Mouse (Mus musculus) left cerebral cortex, adult 2 months (tissue): ENCODE measurements around the gene Ino80b. TPM values are rescaled to one million over a fixed set of nuclear protein-coding genes. Genes with fewer than 3 reads are reported as not detected.
A peak's percentile ranks its signal among the peaks of the same experiment; 100 is the strongest.

Experiments used
- DNase-seq, 2 experiments: peaks; one replicate each; pipeline ENCODE4 v3.0.0; 2021 to 2022; ENCODE audit warnings: low spot score in 2 of 2, mixed read lengths in 1 of 2; ENCODE audit errors: extremely low spot score in 1 of 2
- H3K27ac ChIP-seq: fragments of 200-600 bp; 2 replicates; pipeline ENCODE4 v1.8.1; 2022
- H3K4me3 ChIP-seq: fragments of 200-600 bp; 2 replicates; pipeline ENCODE4 v1.8.1; 2022
- CTCF ChIP-seq: fragments of 200-600 bp; IDR thresholded peaks from 2 replicates; pipeline ENCODE4 v1.8.1; 2022; ENCODE audit warnings: antibody characterized with exemption, mild to moderate bottlenecking, moderate library complexity
- intact Hi-C: fragments of 180-260 bp; cut with DNase I; formaldehyde crosslinking; loops from one replicate; pipeline ENCODE4 v1.15.1; 2025
- total RNA-seq, 2 experiments: library from RNA; stranded (reverse); gene quantifications; 2 replicates each; pipeline ENCODE4 v1.2.3; 2021

The Ino80b gene
- total RNA-seq, 2 experiments from 2014 or later: 19.9 to 22.2 TPM

DNA sequence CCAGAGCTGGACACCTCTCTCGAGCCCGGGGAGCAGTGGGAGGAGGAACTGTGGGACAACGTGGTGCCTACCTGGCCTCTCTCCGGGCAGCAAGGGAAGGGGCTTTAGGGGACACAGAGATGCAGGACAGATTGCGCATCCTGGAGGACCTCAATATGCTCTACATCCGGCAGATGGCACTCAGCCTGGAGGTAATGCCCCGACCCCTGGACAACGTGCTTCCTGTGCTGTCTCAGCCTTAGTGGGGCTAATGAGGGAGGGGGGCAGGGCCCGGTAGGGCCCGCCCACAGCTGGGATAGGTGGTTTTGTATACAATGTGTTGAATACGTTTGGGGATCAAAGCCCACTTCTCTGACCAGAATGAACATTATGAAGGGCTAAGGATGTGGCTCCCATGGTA lies 12.8 kb upstream of the Ino80b start:
- Histone ChIP-seq H3K4me3 (peak overlapping the region; percentile 45), H3K27ac (peak overlapping the region; percentile 75)
- DNase-seq: peak in 1 of 2 experiments; percentile 10
- intact Hi-C loops: no loop called here
- no peak for TF ChIP-seq CTCF

DNA sequence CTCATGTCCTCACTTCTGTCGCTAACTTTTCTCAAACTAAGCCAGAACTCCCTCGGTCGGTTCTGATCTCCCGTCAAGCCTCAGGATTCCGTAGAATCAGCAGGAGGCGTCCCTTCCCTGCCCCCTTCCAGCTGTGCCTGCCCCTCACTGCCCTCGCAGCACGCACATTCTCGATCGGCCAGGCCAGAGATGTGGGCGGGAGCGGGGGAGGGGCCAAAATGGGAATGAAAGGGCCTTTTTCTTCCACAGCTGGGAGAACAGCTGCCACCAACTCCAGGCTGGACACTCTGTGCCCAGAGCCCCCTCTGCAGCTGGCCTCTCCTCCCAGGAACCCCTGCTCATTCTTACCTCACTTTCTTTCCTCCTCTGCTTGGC lies 12.3 kb upstream of the Ino80b start:
- TF ChIP-seq CTCF: no peak
- H3K27ac ChIP-seq: peak overlapping the region; percentile 89
- DNase-seq: peak; percentile 44 to 70
- peak overlapping the region; percentile 45 for H3K4me3 ChIP-seq
- intact Hi-C loops: no loop called here

DNA sequence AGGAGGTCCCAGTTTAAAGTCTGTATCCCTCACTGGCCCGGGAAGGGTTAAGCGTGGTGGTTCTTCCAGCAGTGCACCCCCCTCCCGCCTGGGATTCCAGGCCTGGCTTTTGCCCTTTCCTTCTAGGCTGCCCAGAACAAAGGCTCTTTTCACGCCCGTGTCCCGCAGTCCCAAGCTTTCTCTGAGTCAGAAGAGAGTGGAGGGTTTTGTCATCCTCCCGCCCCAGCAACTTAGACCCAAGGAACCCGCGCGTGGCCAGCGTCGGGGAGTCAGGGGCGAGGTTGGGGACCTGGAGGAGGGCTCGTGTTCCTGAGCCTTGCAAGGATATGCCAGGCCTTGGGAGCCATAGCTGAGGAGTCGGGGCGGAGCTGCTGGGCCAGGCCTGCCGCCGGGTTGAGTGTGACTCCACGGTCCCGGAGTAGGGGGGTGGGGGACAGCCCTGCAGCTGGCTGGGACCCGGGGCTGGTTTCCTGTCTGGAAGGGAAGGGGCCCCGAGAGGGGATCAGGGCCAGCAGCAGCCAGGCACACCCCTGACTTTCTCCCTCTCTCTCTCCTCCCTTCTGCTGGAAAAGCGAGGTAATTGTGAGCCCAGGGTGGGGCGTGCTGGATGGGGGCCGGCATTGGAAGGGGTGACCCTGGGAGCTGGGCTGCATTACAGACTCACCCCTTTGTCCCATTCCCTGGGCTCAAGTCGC lies 11.8 kb upstream of the Ino80b start:
- peak overlapping the region; percentile 45 for H3K4me3 ChIP-seq
- TF ChIP-seq CTCF: no peak
- intact Hi-C loops: no loop called here
- peak in 1 of 2 experiments; percentile 18 for DNase-seq
- H3K27ac ChIP-seq: peak overlapping the region; percentile 89

DNA sequence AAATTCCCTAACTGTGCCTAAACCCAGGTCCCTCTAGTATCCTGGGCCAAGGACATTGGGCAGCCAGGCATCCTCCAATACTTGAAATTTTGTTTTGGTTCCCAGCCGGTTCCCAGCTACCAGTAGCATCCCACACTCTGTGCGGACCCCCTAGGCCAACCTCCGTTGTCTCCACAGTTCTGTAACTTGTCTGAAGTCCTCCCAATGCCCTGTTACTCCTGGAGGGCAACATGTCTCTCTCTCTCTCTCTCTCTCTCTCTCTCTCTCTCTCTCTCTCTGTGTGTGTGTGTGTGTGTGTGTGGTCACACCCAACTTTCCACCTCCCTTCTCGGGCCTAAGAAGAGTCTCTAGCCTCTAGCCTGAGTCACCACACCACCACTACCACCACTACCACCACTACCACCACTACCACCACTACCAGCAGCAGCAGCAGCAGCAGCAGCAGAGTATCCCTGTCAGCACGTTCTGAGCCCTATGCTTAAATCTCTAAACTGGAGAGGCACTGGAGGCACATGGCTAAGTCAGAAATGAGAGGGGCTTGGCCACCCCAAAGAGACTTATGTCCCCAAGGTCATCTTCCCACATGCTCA lies 11.2 kb upstream of the Ino80b start:
- TF ChIP-seq CTCF: no peak
- intact Hi-C loops: no loop called here
- DNase-seq: no peak
- H3K4me3 ChIP-seq: peak overlapping the region; percentile 45
- H3K27ac ChIP-seq: peak overlapping the region; percentile 89

DNA sequence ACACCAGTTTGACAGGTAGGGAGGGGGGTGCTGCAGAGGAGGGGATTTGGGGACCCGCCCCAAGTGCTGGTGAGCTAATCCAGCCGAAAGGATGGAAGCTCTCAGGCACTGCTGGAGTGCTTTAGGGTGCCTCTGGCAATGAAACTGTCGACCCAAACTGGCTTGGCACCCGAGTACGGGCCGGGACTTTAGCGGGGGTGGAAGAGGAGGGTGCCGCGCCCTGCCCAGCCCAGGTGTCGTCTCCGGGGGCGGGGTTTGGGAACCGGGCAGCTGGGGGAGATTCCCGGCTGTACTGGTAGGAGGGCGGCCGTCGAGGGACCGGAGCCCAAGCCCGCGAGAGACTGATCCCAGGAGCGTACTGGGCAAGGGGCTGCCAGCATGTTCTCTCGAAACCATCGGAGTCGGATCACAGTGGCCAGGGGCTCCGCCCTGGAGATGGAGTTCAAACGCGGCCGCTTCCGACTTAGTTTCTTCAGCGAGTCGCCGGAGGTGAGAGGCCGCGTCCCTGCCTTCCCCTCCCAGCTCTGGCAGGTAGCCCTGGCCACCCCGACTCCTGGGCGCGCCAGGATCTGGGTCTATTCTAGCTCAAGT lies 10.4 kb upstream of the Ino80b start:
- peak in 1 of 2 experiments; percentile 10 for DNase-seq

DNA sequence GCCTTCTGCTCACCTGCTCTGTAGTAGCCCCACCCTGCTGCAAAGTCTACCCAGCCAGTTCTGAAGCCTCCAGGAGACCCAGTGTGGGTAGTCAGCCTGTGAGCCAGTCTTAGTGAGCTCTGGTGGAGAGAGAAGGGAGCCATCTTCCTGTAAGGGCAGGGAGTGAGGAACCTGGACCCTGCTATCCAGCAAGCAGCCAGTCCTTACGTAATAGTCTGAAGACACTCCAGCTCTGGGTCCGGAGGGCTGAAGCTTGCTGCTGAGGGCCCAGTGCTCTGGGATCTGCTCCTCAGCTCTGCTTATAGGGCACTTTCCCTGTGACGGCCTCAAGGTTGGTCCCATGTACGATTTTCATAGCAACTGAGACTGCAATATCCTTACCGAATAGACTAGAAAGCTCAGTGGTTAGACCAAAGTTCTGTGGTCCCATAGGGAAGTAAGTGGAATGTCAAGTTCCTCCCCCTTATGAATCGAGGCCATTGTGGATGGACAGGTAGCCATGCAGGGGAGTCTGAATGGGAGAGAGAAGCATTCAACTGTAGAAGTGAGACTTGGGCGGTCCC lies 9.8 kb upstream of the Ino80b start, which contains the start of gene Rtkn:
Gene Rtkn, plus strand, starts transcription at position 513 of the 563 bp plus-strand sequence.
- Histone ChIP-seq H3K4me3 (peak within 1 kb of the TSS; percentile 24), H3K27ac (peak within 1 kb of the TSS; percentile 12; the same call in 1 of the 2 replicates)
- no peak for DNase-seq
- intact Hi-C loops: no loop called here
- no peak for TF ChIP-seq CTCF

More for the DNA sequence above, 10.4 kb upstream of the Ino80b start:
- intact Hi-C loops: no loop called here
- TF ChIP-seq CTCF: no peak
- Histone ChIP-seq H3K27ac (peak overlapping the region; percentile 12; the same call in 1 of the 2 replicates), H3K4me3 (peak overlapping the region; percentile 24)

DNA sequence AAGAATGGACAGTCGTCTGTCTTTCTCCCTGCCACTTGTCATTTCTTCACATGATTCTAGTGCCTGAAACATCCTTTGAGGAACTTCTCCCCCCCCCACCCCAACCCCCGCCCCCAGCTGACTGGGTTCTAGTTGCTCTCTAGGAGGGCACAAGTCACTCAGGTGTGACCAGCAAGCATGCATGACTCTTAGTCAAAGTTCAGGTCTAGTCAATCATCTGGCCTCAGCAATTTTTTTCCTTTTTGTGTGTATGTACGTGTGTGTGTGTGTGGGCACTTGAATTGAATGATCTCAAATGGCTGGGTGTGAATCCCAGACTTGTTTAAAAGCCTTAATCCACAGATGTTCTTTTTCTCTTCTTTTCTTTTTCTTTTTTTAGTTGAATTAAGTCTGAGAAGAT lies 9.0 kb upstream of the Ino80b start:
- intact Hi-C loops: no loop called here
- no peak for DNase-seq
- no peak overlapping the region for H3K27ac ChIP-seq
- no peak for TF ChIP-seq CTCF
- no peak overlapping the region for H3K4me3 ChIP-seq

DNA sequence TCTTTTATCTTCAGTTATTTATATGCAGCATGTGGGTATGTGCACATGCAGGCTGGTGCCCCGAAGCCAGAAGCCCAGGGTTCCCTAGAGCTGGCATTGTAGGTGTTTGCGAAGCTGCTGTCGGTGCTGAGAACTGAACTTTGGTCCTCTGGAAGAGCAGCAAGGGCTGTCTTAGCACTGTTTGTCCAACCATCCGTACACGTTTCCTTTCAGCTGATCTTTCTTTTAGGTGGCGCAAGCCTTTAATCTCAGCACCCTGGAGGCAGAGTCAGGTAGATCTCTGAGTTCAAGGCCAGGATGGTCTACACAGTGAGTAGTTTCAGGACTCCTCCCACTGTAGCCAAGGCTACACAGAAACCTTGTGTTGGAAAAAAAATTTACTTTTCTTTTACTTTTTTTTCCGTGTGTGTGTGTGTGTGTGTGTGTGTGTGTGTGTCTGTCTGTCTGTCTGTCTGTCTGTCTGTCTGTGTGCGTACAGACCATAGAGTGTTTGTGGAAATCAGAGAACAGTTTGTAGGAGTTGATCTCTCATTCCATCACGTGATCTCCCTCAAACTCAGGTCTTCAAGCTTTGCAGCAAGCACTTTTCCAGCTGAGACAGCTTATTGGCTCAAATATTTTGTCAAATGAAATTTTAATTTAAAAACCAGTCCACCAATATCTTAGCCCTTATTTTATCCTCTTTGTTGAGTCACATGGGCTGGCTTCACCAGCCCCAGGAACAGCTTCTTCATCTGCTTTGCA lies 7.1 kb upstream of the Ino80b start:
- intact Hi-C loops: no loop called here
- H3K4me3 ChIP-seq: no peak overlapping the region

DNA sequence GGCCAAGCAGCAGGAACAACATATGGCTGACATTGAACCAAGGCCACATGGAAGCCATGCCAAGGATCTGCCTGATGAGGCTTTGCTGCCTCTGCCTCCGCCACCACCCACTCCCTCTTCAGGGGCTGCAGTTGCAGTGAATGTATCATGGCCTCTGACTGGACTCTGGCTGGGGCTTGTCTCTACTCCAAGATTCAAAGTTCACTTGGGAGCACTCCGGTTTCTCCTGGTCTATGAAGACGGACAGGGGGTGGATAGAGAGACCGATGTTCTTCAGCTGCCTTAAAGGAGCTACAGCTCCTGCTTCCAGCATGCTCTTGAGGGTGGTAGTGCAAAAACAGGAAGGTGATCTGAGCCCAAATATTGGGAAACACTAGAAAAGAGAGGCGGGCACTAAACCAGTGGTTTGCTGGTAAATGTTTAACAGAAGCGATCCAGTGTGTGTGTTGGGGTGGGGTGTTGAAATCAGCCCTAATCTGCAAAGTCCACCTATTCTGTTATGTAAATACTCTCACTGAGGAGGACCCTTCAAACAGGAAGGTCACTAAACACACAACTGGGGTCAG lies 6.3 kb upstream of the Ino80b start:
- DNase-seq: no peak
- Histone ChIP-seq H3K4me3 (no peak overlapping the region), H3K27ac (no peak overlapping the region)
- TF ChIP-seq CTCF: no peak
- intact Hi-C loops: no loop called here

More for the DNA sequence above, 7.1 kb upstream of the Ino80b start:
- H3K27ac ChIP-seq: no peak overlapping the region
- DNase-seq: no peak
- no peak for TF ChIP-seq CTCF

DNA sequence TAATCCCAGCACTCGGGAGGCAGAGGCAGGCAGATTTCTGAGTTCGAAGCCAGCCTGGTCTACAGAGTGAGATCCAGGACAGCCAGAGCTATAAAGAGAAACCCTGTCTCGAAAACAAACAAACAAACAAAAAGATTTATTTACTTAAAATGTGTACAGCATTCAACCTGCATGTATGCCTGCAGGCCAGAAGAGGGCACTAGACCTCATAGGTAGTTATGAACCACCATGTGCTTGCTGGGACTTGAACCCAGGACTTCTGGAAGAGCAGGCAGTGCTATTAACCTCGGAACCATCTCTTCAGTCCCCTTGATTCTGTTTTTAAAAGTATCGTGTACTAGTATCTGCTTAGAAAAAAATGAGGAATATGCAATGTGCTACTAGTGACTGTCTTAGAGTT lies 2.2 kb upstream of the Ino80b start:
- no peak for DNase-seq
- intact Hi-C loops: no loop called here
- TF ChIP-seq CTCF: peak; percentile 40
- no peak overlapping the region for H3K4me3 ChIP-seq
- no peak overlapping the region for H3K27ac ChIP-seq

DNA sequence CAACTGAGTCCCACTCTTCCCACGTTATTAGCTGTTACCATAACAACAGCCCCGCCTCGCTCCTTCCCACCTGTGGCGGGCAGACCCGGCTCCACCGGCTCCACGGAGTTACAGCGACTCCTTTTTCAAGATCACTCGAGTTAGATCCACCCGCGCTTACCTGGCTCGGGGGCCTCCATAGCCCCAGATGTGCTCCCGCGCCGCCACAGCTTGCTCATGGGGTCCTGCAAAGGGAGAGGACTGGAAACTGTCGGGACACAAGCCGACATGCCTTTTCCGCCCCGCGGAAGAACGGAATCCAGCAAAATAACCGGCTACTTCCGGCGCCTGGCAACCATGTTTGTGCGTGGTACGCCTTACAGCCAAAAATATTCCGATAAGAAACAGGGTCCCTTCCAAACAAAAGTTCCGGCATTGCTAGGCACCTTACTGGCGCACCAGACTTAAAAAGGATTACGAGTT lies 349 bp downstream of the Ino80b start:
- H3K27ac ChIP-seq: peak overlapping the region; percentile 65
- H3K4me3 ChIP-seq: peak overlapping the region; percentile 70
- no peak for TF ChIP-seq CTCF
- intact Hi-C loops: loop anchor here (2.0 kb wide), 1 partner anchor 18 kb away; no protein-coding TSS in a partner anchor
- DNase-seq: peak; percentile 82 to 87
